Mouse (Mus musculus) adrenal gland, adult 10 weeks (tissue): Measurements from ENCODE around the gene Tdpoz1. TPM values are rescaled to one million over a fixed set of nuclear protein-coding genes. Genes with fewer than 3 reads are reported as not detected.

ENCODE experiments used
- polyA plus RNA-seq: library from polyadenylated mRNA; stranded (reverse); fragments of 350-450 nt; fragmentation: Illumina TruSeq; extraction: RNeasy Lipid Tissue Mini Kit (QIAGEN cat#74804); gene quantifications from one replicate; pipeline ENCODE4 v1.2.3, GENCODE M21; 2014; ENCODE audit warnings: low read depth, low replicate concordance

Tdpoz1 gene
- polyA plus RNA-seq: not detected

DNA sequence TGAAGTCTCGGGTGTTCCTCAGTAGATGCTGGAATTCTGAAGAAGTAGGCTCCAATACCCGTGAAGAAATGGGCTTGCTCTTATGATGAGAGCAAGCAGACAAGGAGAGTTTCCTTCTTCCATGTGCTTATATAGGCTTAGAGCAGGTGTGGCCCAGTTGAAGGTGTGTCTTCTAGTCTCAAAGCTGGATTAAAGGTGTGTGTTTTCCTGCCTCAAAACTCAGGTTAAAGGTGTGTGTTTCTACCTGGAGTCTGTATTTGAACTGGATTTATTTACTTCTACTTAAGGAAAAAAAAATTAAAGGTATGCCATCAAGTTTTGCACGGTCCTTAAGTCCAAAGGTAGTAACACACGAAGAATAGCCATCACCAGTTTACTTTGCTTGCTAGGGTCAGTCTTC is at the start of gene Tdpoz1:
Gene Tdpoz1 (minus strand): TSS at position 101 of the 400 bp plus-strand sequence.

DNA sequence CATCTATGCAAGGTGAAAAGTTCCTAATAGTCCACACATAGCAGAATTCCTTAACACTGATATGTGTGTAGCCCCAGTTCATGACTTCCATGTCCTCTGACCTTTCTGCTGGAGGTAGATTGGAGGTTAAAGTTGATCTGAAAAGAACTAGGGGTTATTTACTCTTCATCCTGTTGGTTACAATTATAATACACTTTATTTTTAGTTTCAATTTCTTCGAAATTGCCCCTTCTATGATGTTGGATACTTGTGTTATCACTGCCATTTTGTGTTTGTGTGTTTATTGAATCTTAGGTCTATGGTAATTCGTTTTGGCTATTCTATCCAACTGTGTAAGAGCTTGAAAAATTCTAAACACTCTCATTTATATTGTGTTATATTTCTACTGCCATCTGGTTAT is 16.9 kb upstream of the Tdpoz1 start, which contains the start of gene Gm37596:
Gene Gm37596 (minus strand): TSS at position 101 of the 400 bp plus-strand sequence.

DNA sequence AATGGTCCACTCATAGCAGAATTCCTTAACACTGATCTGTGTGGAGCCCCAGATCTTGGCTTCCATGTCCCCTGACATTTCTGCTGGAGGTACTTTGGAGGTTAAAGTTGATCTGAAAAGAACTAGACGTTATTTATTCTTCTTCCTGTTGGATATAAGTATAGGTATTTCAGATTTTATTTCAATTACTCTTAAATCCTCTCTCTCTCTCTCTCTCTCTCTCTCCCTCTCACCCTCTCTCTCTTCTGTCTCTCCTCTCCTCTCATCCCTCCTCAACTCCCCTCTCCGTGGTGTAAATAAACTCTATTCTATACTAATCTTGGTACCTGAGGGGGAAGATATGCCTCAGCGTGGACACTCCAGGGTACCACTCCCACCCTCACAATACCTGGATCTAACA is 23.5 kb downstream of the Tdpoz1 start, which contains the start of gene Tdpoz2:
Gene Tdpoz2 (minus strand): TSS at position 101 of the 400 bp plus-strand sequence.

Other genes with a start within 250 kb of the Tdpoz1 start
- gene Tchh, start 234.0 kb downstream of the Tdpoz1 start, polyA plus RNA-seq: 0.58 TPM
- 0.82 TPM for gene Tchhl1, start 207.6 kb downstream of the Tdpoz1 start, polyA plus RNA-seq
- 253 TPM for gene S100a11, start 155.8 kb downstream of the Tdpoz1 start, polyA plus RNA-seq
- gene S100a10, start 121.2 kb downstream of the Tdpoz1 start, polyA plus RNA-seq: 90.7 TPM
- gene Tdpoz2, start 23.6 kb downstream of the Tdpoz1 start, polyA plus RNA-seq: not detected
- gene Gm37596, start 16.8 kb upstream of the Tdpoz1 start, polyA plus RNA-seq: not detected
- gene Gm5773, start 96.7 kb upstream of the Tdpoz1 start, polyA plus RNA-seq: not detected
- gene Tdpoz4, start 120.1 kb upstream of the Tdpoz1 start, polyA plus RNA-seq: not detected
- gene Tdpoz3, start 149.7 kb upstream of the Tdpoz1 start, polyA plus RNA-seq: not detected